Mouse (Mus musculus): Measurements from ENCODE around the gene Wdr66. TPM values are rescaled to one million over a fixed set of nuclear protein-coding genes. Genes with fewer than 3 reads are reported as not detected.

Wdr66 gene
- 0.18 and 0.38 TPM in 2 replicates for polyA plus RNA-seq (2015; fragmentation: Nextera tagmentation; extraction: Ambion mirVana)

GRCm38 (mm10) chr5:123251834-123252233 lies at the start of gene Wdr66:
TSS of gene Wdr66 (plus strand) at chr5:123252102.

GRCm38 (mm10) chr5:123343707-123344627 lies 92.1 kb downstream of the Wdr66 start, which contains the start of gene Bcl7a:
TSS of gene Bcl7a (plus strand) at chr5:123343834.

Other genes starting within 250 kb of the Wdr66 start
- gene Orai1, start 237.0 kb upstream of the Wdr66 start, polyA plus RNA-seq (2015; fragmentation: Nextera tagmentation; extraction: Ambion mirVana), result 18.6 and 26.4 TPM in 2 replicates
- 1.8 and 1.9 TPM in 2 replicates for gene Morn3, start 205.1 kb upstream of the Wdr66 start, polyA plus RNA-seq (2015; fragmentation: Nextera tagmentation; extraction: Ambion mirVana)
- 27.5 and 36.0 TPM in 2 replicates for gene Tmem120b, start 183.7 kb upstream of the Wdr66 start, polyA plus RNA-seq (2015; fragmentation: Nextera tagmentation; extraction: Ambion mirVana)
- gene Rhof, start 119.4 kb upstream of the Wdr66 start, polyA plus RNA-seq (2015; fragmentation: Nextera tagmentation; extraction: Ambion mirVana), result 3.5 and 4.3 TPM in 2 replicates
- 8.2 and 8.9 TPM in 2 replicates for gene Setd1b, start 109.9 kb upstream of the Wdr66 start, polyA plus RNA-seq (2015; fragmentation: Nextera tagmentation; extraction: Ambion mirVana)
- 130 and 142 TPM in 2 replicates for gene Psmd9, start 82.7 kb upstream of the Wdr66 start, polyA plus RNA-seq (2015; fragmentation: Nextera tagmentation; extraction: Ambion mirVana)
- 0.42 and 0.76 TPM in 2 replicates for gene Hpd, start 69.4 kb upstream of the Wdr66 start, polyA plus RNA-seq (2015; fragmentation: Nextera tagmentation; extraction: Ambion mirVana)
- 9.9 and 11.7 TPM in 2 replicates for gene Bcl7a, start 91.7 kb downstream of the Wdr66 start, polyA plus RNA-seq (2015; fragmentation: Nextera tagmentation; extraction: Ambion mirVana)
- gene Mlxip, start 142.7 kb downstream of the Wdr66 start, polyA plus RNA-seq (2015; fragmentation: Nextera tagmentation; extraction: Ambion mirVana), result 7.2 and 8.4 TPM in 2 replicates
- not detected in 2 replicates for gene Lrrc43, start 237.2 kb downstream of the Wdr66 start, polyA plus RNA-seq (2015; fragmentation: Nextera tagmentation; extraction: Ambion mirVana)
- not detected in 2 replicates for gene Il31, start 237.4 kb downstream of the Wdr66 start, polyA plus RNA-seq (2015; fragmentation: Nextera tagmentation; extraction: Ambion mirVana)

Measured in spleen, postnatal 0 days (tissue).